ENCODE assay signal across 24 mouse cellular contexts in the genomic region with DNA sequence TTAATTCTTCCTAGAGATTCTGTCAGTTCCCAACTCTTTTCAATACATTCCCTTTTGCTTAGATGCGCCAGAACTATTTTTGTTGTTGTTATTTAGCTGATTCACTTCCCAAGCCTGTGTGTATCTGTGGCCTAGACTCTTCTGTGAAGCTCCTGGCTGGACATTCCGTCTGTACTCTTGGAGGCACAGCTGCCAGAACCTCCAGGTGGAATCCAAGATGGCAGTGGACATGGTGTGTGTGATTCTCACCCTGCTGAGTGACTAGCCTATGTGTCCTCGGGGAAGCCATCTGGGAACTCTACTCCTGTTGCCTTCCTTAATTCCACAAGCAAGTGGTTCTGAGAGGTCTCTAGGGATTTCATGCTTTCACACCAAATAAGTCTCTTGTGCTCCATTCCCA.
DNase-seq lines count a peak whose midpoint lies in the region; ATAC-seq and TF ChIP-seq lines count a peak whose summit lies in the region.
"Had no signal": no experiment of that assay in that cellular context is flagged by ENCODE, and none has a peak within 500 bp of the region (broad histone marks: within the 10 kb centered on the region; RNA-seq: fewer than 3 reads in every experiment).

No protein-coding gene starts in this region.

- ATAC-seq in embryonic facial prominence, embryonic 14.5 days (ENCODE audit: low read depth), result no peak
- no peak for ATAC-seq in forebrain, embryonic 14.5 days
- ATAC-seq: activated CD4-positive, CD25-positive, alpha-beta regulatory T cell, adult 4 months; intestine, postnatal 0 days had no signal

- H3K36me3 ChIP-seq in embryonic facial prominence, embryonic 14.5 days (ENCODE audit: control insufficient read depth, insufficient read depth, low read length), result no peaks in the 10 kb centered on the region
- H3K36me3 ChIP-seq in embryonic facial prominence, embryonic 10.5 days (replicated peaks), result peaks cover 11% of the 10 kb centered on the region; the same call in 1 of the 2 replicates
- no peaks in the 10 kb centered on the region for H3K36me3 ChIP-seq in forebrain, embryonic 14.5 days (ENCODE audit: control insufficient read depth, insufficient read depth, low read length)
- H3K36me3 ChIP-seq: embryonic facial prominence, embryonic 12.5 days; hindbrain, embryonic 12.5 days; hindbrain, embryonic 15.5 days had no signal

- DNase-seq in embryonic facial prominence, embryonic 14.5 days (ENCODE audit: low spot score), result peak; percentile 27
- no peak for DNase-seq in embryonic facial prominence, embryonic 10.5 days (ENCODE audit: low spot score)
- peak; percentile 90 for DNase-seq in heart, adult 11 months
- DNase-seq in heart, adult 8-10 months (ENCODE audit: low spot score), result no peak
- peak; percentile 61 for DNase-seq in brain, embryonic 14.5 days (ENCODE audit: low read depth)
- DNase-seq in forebrain, embryonic 14.5 days (ENCODE audit: low spot score), result no peak
- DNase-seq in thymus, postnatal 36 days, result no peak
- DNase-seq in adrenal gland, adult 8-10 months, result no peak
- DNase-seq: adrenal gland, postnatal 10 days; adrenal gland, postnatal 36 days; cerebellum, adult 11-12 months; cerebellum, adult 8-10 months; cerebellum, postnatal 14 days; gastrocnemius, adult 2 months; gastrocnemius, postnatal 25 days; heart, adult 2 months; kidney, adult 2 months had no signal

- no peaks in the 10 kb centered on the region for H3K9me3 ChIP-seq in embryonic facial prominence, embryonic 14.5 days (ENCODE audit: control insufficient read depth, low read length)
- no peaks in the 10 kb centered on the region for H3K9me3 ChIP-seq in embryonic facial prominence, embryonic 10.5 days
- H3K9me3 ChIP-seq in forebrain, embryonic 14.5 days (replicated peaks; ENCODE audit: control insufficient read depth, low read length), result no peaks in the 10 kb centered on the region
- H3K9me3 ChIP-seq: embryonic facial prominence, embryonic 12.5 days; hindbrain, embryonic 12.5 days; hindbrain, embryonic 15.5 days had no signal

- 73% methylated on average over 3 of the region's 3 CpGs for WGBS in embryonic facial prominence, embryonic 14.5 days
- 85% methylated on average over 3 of the region's 3 CpGs for WGBS in embryonic facial prominence, embryonic 10.5 days
- WGBS in forebrain, embryonic 14.5 days, result 64% methylated on average over 3 of the region's 3 CpGs

- H3K27ac ChIP-seq in embryonic facial prominence, embryonic 14.5 days (replicated peaks; ENCODE audit: low read depth, low read length), result no peak overlapping the region
- H3K27ac ChIP-seq in embryonic facial prominence, embryonic 10.5 days (replicated peaks), result no peak overlapping the region
- H3K27ac ChIP-seq in forebrain, embryonic 14.5 days (ENCODE audit: low read depth, low read length), result peak overlapping the region; percentile 23; the same call in 1 of the 2 replicates
- H3K27ac ChIP-seq: embryonic facial prominence, embryonic 12.5 days; gastrocnemius, adult 2 months; heart, adult 2 months; hindbrain, embryonic 12.5 days; hindbrain, embryonic 15.5 days had no signal

- TF ChIP-seq POLR2A in brain, embryonic 14.5 days (IDR thresholded peaks at IDR 0.05; ENCODE audit: borderline replicate concordance, extremely low read depth, insufficient read depth, insufficient read length, poor library complexity, severe bottlenecking), result no peak

- no peak overlapping the region for H3K9ac ChIP-seq in embryonic facial prominence, embryonic 14.5 days (ENCODE audit: low read depth, low read length)
- H3K9ac ChIP-seq in forebrain, embryonic 14.5 days (ENCODE audit: low read length), result no peak overlapping the region
- H3K9ac ChIP-seq: embryonic facial prominence, embryonic 12.5 days; hindbrain, embryonic 12.5 days; hindbrain, embryonic 15.5 days had no signal

- H3K4me2 ChIP-seq in embryonic facial prominence, embryonic 14.5 days (ENCODE audit: low read depth, low read length), result no peak overlapping the region
- H3K4me2 ChIP-seq in forebrain, embryonic 14.5 days (ENCODE audit: low read length), result no peak overlapping the region
- H3K4me2 ChIP-seq: embryonic facial prominence, embryonic 12.5 days; heart, embryonic 11.5 days; hindbrain, embryonic 12.5 days; hindbrain, embryonic 15.5 days had no signal

- no peaks in the 10 kb centered on the region for H3K27me3 ChIP-seq in embryonic facial prominence, embryonic 14.5 days (replicated peaks; ENCODE audit: control insufficient read depth, insufficient read depth, low read length)
- H3K27me3 ChIP-seq in embryonic facial prominence, embryonic 10.5 days (replicated peaks; ENCODE audit: low read depth, poor library complexity, severe bottlenecking), result no peaks in the 10 kb centered on the region
- no peaks in the 10 kb centered on the region for H3K27me3 ChIP-seq in forebrain, embryonic 14.5 days (replicated peaks; ENCODE audit: control insufficient read depth, insufficient read depth, low read length)
- H3K27me3 ChIP-seq: embryonic facial prominence, embryonic 12.5 days; hindbrain, embryonic 12.5 days; hindbrain, embryonic 15.5 days had no signal

- peaks cover 29% of the 10 kb centered on the region for H3K4me1 ChIP-seq in embryonic facial prominence, embryonic 14.5 days (ENCODE audit: control insufficient read depth, insufficient read depth, low read length)
- H3K4me1 ChIP-seq in embryonic facial prominence, embryonic 10.5 days, result peaks cover 87% of the 10 kb centered on the region
- peaks cover 74% of the 10 kb centered on the region for H3K4me1 ChIP-seq in forebrain, embryonic 14.5 days (ENCODE audit: control insufficient read depth, insufficient read depth, low read length)

- TF ChIP-seq CTCF in brain, embryonic 14.5 days (IDR thresholded peaks at IDR 0.05; ENCODE audit: borderline replicate concordance, extremely low read depth, insufficient read depth, insufficient read length), result no peak

- no peak overlapping the region for H3K4me3 ChIP-seq in embryonic facial prominence, embryonic 14.5 days (ENCODE audit: low read depth, low read length)
- H3K4me3 ChIP-seq in embryonic facial prominence, embryonic 10.5 days, result no peak overlapping the region
- no peak overlapping the region for H3K4me3 ChIP-seq in forebrain, embryonic 14.5 days (ENCODE audit: low read depth, low read length)
- H3K4me3 ChIP-seq: embryonic facial prominence, embryonic 12.5 days; erythroblast, embryonic 14.5 days; gastrocnemius, adult 2 months; heart, adult 2 months; hindbrain, embryonic 12.5 days; hindbrain, embryonic 15.5 days had no signal

Comparison
In these comparisons a context has a peak if more than half of its experiments do, and no peak if none do; other contexts are left out.
1. DNase-seq: peak in embryonic facial prominence, embryonic 14.5 days (single experiment), heart, adult 11 months (single experiment) and brain, embryonic 14.5 days (single experiment); none in embryonic facial prominence, embryonic 10.5 days (single experiment), heart, adult 8-10 months (single experiment), forebrain, embryonic 14.5 days (single experiment), thymus, postnatal 36 days (0 of 2) and adrenal gland, adult 8-10 months (single experiment).